Mouse (Mus musculus) right cerebral cortex, postnatal 4 days (tissue): Measurements from ENCODE around the gene Adcyap1r1.

Experiments
- DNase-seq: peaks from one replicate; pipeline ENCODE4 v3.0.0-alpha.2; 2022

The Adcyap1r1 gene

DNA sequence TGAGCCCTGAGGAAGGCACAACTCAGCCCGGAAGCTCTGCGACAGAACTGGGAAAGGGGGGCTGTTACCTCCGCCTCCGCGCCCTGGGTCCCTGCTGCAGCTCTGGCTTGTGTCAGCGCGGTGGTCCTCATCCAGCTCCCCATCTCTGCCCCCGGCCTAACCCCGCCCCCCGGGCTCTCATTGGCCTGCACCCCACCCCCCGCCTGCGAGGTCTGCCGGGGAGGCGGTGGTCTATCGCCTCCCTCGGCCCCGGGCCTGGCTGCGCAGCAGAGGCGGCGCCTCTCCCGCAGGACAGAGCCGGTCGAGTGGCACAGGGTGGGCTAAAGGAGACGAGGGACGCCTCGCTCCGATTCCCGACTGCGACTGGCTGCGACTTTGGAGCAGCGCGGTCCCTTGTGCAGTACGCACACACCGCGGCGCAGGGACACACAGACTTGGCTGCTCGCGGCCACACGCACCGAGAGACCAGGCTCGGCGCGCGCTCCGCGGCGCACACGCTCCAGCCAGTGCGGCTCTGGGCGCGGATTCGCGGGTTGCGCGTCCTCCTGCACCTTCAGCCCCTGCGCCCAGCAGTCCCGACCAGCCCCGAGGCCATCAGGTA lies at the start of gene Adcyap1r1:
Gene Adcyap1r1, plus strand, starts transcription at position 208 of the 601 bp plus-strand sequence.
- DNase-seq = peak; percentile 84

DNA sequence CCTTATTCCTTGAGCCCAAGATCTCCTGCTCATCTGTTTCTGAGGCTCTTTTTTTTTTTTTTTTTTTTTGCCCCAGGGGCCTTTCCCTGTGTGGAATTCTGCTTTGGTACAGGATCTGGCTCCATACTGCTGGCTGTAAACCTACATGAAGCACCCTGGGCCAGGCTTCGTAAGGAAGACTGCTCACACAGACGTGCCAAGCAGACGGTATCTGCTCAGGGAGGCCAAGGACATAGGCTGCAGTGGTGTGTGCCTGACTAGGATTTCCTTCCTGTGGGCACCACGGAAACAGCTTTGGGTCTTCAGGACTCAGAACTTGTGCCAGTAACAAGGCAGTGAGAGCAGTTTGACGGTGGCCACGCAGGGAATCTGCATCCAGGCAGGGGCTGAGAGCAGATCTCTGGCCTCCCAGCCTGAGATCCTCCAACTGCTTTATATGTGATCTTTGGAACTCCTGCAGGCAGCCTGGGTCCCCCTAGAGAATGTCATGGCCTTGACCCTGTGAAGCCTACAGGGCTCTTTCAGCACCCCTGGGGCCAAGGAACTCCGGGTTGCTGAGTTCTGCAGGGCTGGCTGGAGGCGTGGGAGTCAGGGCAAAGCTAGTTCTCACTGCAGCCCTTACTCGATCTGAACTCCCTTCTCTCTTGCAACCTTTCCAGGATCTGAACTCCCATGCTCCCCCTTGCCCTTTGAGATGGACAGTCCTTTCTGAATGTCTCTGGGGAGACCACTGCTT lies 49.6 kb upstream of the Adcyap1r1 start:
- no peak for DNase-seq

DNA sequence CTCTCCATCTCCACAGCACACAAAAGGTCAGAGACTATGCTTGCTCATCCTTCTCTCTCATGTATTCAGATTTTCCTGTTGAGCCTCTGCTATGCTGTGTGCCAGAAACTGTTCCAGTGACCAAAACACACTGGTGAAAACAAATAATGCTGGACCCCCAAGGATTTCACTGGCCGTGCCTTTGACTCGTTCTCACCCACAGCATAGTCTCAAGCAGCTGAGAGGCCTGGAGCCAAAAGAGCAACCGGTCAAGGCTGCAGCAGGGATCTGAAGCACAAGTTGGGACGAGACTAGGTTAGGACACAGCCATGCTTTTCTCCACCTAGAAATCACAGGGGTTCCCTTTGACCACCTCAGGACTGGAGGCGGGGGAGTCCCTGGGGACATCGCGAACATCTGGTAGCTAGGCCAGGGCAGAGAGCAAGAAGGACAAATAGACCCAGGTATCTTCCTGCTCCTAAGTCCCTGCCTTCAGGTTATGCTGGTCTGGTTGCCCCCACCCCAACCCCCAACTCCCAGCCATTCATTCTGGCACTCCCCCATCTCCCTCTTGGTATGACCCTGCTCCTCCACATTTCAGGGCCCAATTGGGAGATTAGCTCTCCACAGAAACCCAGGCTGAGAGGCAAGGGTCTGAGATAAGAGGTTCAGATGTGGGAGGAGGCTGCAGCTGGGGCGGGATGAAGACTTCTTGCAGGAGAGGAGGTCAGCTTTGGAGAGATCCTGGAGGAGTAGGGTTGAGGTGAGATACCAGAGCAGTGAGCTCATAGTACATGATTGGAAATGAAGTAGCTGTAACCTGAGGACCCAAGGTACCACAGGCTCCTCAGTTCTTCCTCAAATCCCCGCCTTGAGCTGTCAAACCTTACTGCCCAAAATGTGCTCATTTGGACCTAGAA lies 48.1 kb upstream of the Adcyap1r1 start:
- no peak for DNase-seq

DNA sequence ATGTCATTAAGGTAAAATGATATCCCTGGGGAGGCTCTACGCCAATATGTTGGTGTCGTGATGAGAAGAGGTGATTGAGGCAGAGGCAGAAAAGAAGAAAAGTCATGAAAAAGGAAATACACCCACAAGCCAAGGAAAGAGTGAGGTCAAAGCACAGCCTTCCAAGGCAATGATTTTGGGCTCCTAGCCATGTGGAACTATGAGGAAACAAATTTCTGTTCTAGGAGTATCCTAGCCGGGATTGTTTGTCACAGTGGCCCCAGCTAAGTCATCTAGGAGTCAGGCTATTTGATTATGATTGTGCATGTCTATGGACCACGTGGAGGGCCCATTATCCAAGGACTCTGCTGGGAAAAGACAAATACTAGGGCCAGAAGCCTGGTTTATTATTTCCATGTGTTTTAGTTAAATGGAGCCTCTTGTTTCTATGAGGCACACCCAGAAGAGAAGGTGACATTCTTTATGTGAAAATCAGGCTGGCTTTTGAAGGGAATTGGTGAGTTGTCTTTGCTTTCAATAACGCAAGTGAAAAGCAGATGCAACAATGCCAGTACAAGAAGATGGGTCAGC lies 47.3 kb upstream of the Adcyap1r1 start:
- no peak for DNase-seq

DNA sequence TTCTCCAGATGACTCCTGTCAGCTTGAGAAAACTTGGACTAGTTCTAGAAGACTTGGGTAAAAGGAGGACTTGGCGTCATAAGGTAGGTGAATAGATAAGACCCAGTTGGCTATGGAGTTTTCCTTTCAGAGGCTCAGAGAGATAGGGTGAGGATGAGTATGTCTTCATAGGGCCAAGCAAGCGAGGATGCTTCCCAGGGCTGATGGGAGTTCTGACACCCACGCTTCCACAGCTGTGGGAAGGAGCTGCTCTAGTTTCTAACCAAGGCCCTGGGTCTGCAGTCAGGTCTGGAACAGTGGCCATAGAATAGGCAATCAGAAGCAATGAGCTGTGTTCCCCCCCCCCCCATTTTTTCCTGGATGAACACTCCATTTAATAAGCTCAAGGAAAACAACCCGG lies 44.4 kb upstream of the Adcyap1r1 start:
- no peak for DNase-seq

DNA sequence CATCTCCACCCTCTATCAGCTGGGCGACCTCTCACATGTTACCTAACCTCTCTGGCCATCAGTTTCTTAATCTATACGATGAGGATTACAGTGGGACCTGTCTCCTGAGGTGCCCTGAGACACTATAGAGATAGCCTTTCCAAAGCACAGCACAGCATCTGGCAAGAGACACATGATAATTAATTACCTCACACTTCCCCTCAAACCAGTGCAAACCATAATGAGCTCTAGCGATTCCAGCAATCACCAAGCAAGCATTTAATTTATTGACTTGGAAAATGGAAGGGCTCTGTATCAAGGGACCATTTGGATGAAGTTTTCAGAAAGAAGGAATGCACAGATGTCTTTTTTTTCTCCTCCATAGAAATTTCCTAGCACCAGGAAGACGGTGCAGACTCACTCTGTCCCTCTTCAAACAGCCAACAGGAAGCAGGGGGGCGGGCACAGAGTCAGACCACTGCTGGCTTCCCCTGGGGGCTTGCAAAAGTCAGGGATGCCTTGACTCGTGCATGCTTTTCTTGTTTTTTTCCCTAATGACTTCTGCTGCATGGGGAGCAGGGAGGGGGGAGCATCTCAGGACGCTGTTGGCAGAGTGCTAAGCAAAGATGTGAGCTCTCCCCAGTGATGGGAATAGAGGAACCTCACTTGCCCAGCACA lies 41.5 kb upstream of the Adcyap1r1 start:
- DNase-seq = no peak

DNA sequence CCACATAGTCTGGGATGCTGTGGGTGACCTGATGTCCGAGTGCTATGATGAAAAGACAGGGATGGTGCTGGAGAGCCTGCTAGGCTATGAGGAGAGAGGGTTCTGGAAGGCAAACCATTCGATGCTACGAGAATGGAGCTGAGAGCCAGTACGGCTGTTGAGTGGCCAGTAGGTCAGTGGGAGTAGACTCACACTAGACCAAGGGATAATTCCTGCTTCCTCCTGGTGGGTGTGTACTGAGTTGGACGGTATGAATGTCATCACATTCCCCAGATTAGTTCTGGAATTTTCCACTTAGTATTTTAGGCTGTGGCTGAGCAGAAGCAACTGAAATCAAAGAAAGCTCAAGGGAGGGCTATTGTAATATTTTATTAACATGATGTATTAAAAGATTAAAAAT lies 40.8 kb upstream of the Adcyap1r1 start:
- DNase-seq = no peak

DNA sequence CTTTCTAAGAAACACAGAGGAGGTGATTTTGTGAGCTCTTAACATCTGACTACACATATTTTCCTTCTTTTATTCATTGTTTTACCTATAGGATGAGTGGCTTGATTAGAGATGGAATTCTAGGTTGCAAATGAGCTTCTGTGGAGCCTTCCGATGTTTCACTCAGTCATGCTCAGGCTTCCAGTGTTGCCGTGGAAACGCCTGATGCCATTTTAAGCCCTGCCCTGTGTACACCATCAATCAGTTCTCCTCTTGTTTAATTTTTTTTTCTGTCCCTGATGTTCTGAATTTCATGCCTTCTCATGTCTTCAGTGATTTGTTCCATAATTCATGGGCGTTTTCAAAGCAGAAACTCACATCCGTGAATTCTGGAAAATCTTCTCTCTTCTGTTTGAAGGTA lies 35.6 kb upstream of the Adcyap1r1 start:
- DNase-seq = no peak

DNA sequence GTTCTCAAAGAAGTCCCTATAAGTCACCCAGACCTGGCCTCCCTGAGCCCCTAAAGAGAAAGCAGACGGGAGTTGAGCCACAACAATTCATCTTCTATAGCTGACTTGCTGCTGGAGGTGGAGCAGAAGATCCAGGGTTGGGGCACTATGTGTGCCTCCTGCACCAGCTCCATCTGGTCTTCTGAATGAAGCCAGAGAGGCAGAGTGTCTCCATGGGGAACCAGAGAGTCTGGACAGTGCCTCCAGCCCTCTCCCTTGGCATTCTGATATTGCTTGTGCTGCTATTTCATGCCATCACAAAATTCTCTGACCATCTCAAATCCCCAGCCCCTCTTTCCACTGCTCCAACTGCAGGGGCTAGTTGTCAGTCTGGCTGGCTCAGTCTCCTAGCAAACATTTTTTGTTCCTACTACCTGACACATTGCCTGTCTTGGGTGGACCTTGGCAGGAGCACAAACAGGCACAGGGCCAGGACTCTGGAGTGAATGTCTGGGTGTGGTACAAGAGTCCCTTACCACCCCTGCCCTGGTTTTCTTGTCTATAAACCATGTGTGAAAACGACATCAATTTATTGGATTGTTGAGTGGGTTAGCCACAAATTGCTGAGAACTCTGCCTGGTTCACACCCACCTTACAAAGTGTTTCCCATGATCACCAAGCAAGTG lies 32.9 kb upstream of the Adcyap1r1 start:
- no peak for DNase-seq

DNA sequence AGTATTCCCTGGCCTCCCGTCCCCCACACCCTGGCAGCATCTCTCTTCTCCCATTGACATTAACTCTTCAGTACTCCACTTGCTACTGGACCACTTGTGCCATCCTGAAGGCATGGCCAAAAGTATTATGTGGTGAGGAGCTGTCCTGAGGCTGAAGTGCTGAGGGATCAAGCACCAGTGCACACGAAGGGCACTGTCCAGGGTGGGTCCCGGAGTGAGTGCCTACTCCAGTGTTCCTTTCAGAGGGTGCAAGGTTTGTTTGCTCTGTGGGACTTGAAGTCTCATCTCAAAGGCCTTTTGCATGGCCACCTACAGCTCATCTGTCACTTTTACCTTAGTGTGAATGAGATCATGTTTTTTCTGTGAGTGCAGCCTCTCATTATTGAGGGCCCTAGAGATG lies 31.4 kb upstream of the Adcyap1r1 start:
- DNase-seq = no peak

DNA sequence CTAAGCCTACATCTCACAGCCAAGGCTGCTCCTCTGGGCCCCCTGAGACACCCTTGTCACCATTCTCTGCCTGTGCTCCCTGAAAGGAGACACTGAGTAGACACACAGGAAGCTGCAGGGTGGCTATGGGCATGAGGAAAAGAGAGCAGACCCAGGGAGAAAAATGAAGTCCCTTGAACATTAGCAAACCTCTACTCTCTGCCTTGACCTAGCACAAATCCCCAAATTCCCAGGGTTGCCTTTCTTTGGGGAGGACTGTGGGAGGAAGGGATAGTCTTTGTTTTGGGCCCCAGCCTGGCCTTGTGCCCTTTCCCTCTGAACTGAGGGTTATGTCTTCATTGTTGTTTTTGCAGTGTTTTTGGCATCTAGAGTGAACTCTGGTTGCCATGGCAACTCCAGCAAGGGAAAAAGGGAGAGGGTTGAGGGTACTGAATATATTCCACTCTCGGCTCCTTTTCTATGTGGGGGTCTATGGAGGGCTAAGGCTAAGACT lies 30.9 kb upstream of the Adcyap1r1 start:
- DNase-seq = peak; percentile 61

DNA sequence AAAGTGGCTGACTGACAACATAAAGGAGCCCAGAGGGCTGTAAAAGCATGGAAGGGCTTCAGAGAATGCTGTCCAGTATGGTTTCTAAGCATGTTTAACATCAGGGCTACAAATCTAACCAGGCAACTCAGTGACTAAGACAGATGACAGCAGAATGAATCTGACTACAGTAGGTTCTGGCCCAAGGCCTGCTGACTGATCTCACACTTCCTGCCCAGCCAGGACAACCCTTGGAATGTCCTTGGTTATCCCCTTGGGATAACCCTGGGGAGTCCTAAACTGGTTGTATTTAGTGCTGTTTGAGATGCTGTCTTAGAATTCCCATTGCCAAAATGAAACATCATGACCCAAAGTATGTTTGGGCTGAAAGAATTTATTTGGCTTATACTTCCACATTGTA lies 19.7 kb upstream of the Adcyap1r1 start:
- DNase-seq = no peak

DNA sequence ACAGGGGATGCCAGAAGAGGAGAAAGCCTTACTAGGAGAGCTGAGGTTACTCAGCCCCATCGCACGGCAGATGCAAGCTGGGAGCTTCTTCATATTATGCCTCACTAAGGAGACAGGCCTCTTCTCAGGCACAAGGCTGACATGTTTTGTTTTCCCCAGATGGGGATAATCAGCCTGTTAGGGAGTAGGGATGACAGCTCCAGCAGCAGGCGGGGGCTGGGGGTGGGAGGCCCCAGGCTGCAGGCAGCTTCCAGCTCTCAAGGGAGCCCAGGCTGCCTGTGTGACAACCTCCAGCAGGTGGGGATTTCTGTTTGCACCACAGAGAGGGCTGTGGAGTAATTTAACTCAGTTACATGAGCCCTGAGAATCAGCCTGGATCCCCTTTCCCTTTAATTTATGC lies 17.4 kb upstream of the Adcyap1r1 start:
- no peak for DNase-seq

DNA sequence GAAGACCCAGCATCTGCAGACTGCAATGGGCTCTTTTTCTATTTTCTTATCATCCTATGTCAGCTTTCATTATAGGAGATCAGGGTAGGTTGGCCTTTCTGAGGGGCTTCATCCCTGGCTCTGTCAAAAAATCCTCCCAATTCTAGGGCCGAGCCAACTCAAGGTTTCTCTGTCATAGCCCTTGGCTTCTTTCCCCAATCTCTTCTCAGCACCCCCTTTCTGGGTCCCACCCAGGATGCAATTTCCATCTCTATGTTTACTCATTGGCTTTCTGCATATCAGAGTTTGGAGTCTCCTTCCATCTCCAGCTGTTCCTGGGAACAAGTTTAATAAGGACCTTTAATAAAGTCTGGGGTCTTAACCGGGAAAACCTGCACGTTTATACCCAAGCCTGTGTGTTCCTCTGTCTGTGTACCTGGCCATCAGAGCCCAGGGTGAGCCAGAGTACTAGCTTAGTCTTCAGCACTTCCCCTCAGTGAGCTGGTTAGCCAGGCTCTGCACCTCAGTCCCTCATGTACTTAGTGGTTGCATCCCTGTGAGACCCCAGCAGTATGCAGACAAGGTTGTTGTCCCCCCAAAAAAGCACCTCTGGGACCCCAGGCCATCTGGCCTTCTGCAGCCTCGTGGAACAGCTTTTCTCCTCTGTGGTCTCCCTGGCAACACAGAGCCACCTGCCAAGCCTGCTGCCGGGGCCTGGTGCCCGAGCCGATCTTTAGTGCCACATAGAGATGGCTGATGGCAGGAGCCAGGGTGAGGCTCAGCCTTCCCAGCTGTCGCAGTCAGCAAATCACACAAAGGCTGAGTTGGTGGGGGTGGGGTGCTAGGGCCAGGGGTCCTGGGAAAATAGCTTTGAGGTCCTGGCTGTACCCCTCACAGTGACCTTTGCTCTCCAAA lies 16.3 kb upstream of the Adcyap1r1 start:
- DNase-seq = peak; percentile 59

DNA sequence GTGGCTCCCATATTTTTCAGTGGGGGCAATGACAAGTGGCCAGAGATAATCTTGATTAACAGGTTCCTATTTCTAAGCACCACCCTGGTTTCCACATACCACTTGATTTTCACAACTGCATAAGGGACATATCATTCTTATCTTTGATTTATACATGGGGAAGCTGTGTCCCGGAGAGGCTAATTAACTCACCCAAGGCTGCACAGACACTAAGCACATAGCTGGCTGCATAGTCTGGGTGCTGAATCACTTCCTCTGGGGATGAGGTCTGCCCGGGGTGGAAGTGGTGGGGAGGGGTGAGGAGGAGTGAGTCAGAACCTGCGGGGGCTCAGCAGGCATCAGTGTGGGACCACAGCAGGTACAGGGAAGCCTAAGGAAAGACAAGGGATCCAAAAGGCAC lies 13.9 kb upstream of the Adcyap1r1 start:
- DNase-seq = no peak

DNA sequence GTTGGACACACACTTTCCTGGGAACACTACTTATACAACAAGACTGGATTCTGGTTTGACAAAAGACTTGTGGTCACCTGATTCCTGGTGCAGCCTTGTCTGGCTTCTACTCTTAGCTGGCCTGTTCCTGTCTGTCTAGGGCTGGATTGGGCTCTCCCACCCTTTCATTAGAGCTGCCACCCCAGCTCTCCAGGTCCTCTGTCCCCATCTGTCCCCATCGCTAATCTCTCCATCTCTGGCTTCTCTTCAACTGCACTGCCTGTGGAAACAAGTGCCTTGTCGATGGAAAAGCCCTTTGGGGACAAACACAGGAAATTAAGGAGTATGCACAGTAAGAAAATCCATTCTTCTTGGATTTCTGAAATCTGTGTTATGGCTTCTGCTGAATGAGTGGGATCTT lies 12.9 kb upstream of the Adcyap1r1 start:
- DNase-seq = no peak

DNA sequence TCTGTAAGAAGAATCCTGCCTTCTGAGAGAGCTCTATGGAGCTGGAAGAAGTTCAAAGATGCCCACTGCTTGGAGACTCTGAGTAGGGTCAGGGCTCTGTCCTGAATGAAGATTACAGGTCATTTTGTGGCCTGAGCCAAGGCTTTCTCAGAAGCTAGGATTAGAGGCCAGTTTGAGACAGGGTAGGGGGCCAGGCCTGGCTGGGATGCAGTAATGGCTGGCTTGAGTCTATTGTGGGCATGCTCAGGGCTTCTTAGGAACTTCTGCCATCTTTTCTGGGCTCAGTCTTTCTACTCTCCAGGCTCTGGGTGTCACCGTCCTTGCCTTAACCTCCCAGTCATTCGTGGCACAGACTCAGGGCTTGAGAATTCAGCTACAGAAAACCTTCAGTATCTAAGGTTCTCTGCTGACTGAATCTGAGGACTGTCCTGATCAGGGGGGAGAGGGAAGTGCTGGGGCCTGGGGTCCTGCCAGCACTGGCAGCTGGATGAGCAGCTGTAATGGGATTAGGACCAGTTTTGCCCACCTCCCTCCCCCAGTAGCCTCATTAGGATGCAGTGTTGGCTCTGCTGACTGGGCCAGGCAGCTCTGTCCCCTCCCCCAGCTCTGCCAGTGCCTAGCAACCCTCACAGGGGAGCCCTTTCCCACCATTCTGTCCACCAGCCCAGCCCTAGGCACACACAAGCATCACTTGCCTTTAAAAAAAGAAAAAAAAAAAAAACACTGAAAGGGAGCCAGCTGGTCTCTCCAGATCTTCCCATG lies 7.7 kb upstream of the Adcyap1r1 start:
- peak; percentile 64 for DNase-seq

DNA sequence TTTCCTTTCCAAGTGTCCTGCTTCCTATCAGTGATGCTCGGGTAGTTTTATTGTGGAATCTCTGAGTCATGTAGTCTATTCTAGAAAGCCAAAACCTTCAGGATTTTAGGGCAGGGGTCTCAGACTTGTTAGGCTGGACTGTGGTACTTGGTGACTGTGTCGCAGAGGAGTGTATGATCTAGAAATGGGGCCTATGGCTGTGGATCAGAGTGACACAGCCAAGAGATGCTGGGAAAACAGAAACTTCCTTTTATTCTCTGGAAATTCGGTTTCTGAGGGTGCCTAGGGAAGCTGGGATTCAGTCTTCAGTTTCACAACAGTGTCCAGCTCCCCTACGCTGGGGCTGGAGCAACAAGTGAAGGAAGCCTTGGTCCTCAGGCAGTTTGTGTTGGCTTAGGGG lies 7.1 kb upstream of the Adcyap1r1 start:
- no peak for DNase-seq

DNA sequence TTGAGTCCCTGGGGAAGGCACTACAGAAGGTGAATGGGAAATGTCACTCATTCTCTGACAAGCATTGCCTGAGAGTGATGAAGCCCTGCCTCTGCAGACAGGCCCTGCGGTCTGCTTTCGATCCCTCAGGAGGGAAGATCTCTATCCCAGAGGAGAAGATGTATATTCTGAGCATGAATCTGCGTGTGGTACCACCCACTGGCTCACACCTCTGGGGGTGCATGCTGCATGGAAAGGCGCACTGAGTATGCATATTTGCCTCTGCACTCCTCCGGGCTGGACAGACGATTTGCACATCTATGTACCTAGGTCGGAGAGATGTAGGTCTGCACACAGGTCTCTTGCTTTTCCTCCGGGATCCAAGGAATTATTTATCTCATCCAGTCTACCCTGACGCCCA lies 3.6 kb upstream of the Adcyap1r1 start:
- DNase-seq = no peak

DNA sequence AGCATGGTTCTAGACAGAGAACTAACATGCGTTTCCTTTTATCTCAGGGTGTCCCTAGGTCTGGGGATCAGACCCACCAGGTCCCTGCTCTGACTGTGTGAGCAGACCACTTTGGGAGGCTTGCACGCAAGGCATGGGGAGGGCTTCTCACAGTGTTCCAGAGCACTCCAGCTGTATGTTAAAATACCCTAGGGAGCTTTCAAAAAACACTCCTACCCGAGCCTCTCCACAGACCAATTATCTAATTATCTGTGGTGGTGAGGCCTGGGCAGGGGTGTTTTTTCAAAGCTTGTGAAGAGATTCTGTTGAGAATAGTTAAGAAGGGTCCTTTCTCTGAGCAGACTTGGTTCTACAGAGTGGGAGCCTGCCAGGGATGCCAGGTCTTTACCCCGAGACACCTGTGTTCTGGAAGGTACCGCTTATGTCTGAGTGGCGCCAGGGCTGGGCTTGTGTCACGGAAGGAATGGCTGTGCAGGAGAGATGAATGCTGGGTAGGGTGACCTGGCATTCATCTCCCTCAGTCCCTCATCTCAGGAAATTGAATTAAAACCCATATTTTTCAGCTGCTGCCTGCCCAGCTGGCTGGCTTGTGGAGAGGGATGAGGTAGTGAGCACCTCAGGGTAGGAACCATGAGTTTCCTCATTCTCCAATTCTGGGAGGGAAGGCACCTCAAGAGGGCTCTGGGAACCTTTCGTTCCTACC lies 2.7 kb upstream of the Adcyap1r1 start:
- DNase-seq = no peak
